Mouse (Mus musculus): Measurements from ENCODE around the gene Inpp4a.

DNA sequence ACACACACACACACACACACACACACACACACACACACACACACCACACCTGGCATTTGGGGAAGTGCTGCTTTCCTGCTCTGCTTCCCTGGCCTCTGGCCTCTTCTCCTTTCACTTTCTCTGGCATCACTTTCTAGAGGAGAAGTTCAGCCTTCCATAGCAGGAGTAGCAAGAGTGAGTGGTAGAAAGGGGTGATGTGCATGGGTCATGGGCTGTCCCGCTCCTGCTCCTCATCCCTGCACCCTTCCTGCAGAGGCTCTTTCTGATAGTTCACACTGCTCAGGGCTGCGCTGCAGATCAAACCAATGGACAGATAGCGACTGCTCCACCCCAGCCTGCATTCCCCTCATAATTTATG is 9.1 kb downstream of the Inpp4a start:
- TF ChIP-seq ZMIZ1 (IDR thresholded peaks at IDR 0.05; ENCODE audit: low read depth, low read length) (no peak), CTCF (conservative IDR thresholded peaks at IDR 0.05 in 1 of 2, IDR thresholded peaks at IDR 0.05 in 1 of 2; ENCODE audit: low read depth in 2 of 2, low read length in 2 of 2) (no peak), E2F4 (IDR thresholded peaks at IDR 0.05; ENCODE audit: insufficient replicate concordance, low read depth, low read length) (no peak), PAX5 (IDR thresholded peaks at IDR 0.05; ENCODE audit: low read length) (no peak), MAX (IDR thresholded peaks at IDR 0.05; ENCODE audit: low read length) (no peak), EP300 (IDR thresholded peaks at IDR 0.05; ENCODE audit: low read length) (no peak)
